Mouse (Mus musculus): ENCODE data around the gene Ccdc180.

Gene Ccdc180

GRCm38 (mm10) chr4:45890066-45890761 is at the start of gene Ccdc180:
Ccdc180 (plus strand) TSS chr4:45890303.
- peak; percentile 74 for DNase-seq (ENCODE audit: low read depth)

GRCm38 (mm10) chr4:45844355-45844754 is 45.7 kb upstream of the Ccdc180 start:
- peak; percentile 51 for DNase-seq (ENCODE audit: low read depth)

- no peak for DNase-seq (ENCODE audit: low read depth)
Observed at GRCm38 (mm10) chr4:45846263-45846662, 43.8 kb upstream of the Ccdc180 start.

- peak; percentile 17 for DNase-seq (ENCODE audit: low read depth)
Observed at GRCm38 (mm10) chr4:45848109-45848824, 41.8 kb upstream of the Ccdc180 start, which contains the start of gene Stra6l. Stra6l (plus strand) TSS chr4:45848664.

- no peak for DNase-seq (ENCODE audit: low read depth)
Observed at GRCm38 (mm10) chr4:45848825-45849156, 41.3 kb upstream of the Ccdc180 start.

GRCm38 (mm10) chr4:45849419-45849818 is 40.7 kb upstream of the Ccdc180 start:
- no peak for DNase-seq (ENCODE audit: low read depth)

- no peak for DNase-seq (ENCODE audit: low read depth)
Observed at GRCm38 (mm10) chr4:45851640-45852051, 38.5 kb upstream of the Ccdc180 start.

- DNase-seq (ENCODE audit: low read depth), result no peak
Observed at GRCm38 (mm10) chr4:45853496-45854246, 36.4 kb upstream of the Ccdc180 start.

- peak; percentile 29 for DNase-seq (ENCODE audit: low read depth)
Observed at GRCm38 (mm10) chr4:45855803-45856424, 34.2 kb upstream of the Ccdc180 start.

GRCm38 (mm10) chr4:45861160-45861559 is 28.9 kb upstream of the Ccdc180 start:
- no peak for DNase-seq (ENCODE audit: low read depth)

- no peak for DNase-seq (ENCODE audit: low read depth)
Observed at GRCm38 (mm10) chr4:45867416-45867815, 22.7 kb upstream of the Ccdc180 start.

- DNase-seq (ENCODE audit: low read depth), result no peak
Observed at GRCm38 (mm10) chr4:45869021-45869815, 20.9 kb upstream of the Ccdc180 start.

GRCm38 (mm10) chr4:45872147-45872546 is 18.0 kb upstream of the Ccdc180 start:
- no peak for DNase-seq (ENCODE audit: low read depth)

- DNase-seq (ENCODE audit: low read depth), result no peak
Observed at GRCm38 (mm10) chr4:45878929-45879328, 11.2 kb upstream of the Ccdc180 start.

GRCm38 (mm10) chr4:45882521-45882920 is 7.6 kb upstream of the Ccdc180 start:
- no peak for DNase-seq (ENCODE audit: low read depth)

GRCm38 (mm10) chr4:45883250-45883649 is 6.9 kb upstream of the Ccdc180 start:
- no peak for DNase-seq (ENCODE audit: low read depth)

- DNase-seq (ENCODE audit: low read depth), result no peak
Observed at GRCm38 (mm10) chr4:45889487-45889886, 616 bp upstream of the Ccdc180 start.

GRCm38 (mm10) chr4:45896425-45897081 is 6.5 kb downstream of the Ccdc180 start:
- DNase-seq (ENCODE audit: low read depth), result no peak

- DNase-seq (ENCODE audit: low read depth), result no peak
Observed at GRCm38 (mm10) chr4:45898413-45898812, 8.3 kb downstream of the Ccdc180 start.

GRCm38 (mm10) chr4:45909256-45909655 is 19.2 kb downstream of the Ccdc180 start:
- DNase-seq (ENCODE audit: low read depth), result no peak

GRCm38 (mm10) chr4:45909924-45910323 is 19.8 kb downstream of the Ccdc180 start:
- DNase-seq (ENCODE audit: low read depth), result no peak

All from c-Kit-positive CD71-negative TER-119-negative erythroid progenitor cells, embryonic 14.5 days (primary cell).